ENCODE assay signal across 25 mouse cellular contexts in the genomic region with DNA sequence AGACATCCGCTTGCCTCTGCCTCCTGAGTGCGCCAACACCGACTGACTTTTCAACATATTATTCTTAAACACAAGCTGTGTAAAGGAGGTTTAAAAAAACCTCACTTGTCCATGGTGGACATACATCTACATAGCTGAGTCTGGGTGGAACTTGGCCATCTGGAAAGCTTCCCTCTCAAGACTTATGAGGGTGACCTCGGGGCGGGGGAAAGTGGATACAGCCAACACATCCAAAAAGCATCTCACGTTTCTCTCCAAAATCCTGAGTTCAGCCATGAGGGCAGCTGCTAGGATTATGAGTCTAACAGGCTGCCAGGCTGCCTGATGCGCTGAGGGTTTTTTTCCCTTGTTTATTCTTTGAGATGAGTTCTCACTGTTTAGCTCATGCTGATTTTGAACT. TPM values are rescaled to one million over a fixed set of nuclear protein-coding genes. Genes with fewer than 3 reads are reported as not detected.
A peak's percentile ranks its signal among the peaks of the same experiment; 100 is the strongest.
DNase-seq lines count a peak whose midpoint lies in the region; ATAC-seq and TF ChIP-seq lines count a peak whose summit lies in the region.
"Had no signal": no experiment of that assay in that cellular context is flagged by ENCODE, and none has a peak within 500 bp of the region (broad histone marks: within the 10 kb centered on the region; RNA-seq: fewer than 3 reads in every experiment).

No protein-coding gene starts in this region.

- TF ChIP-seq EP300 in stomach, postnatal 0 days (optimal IDR thresholded peaks at IDR 0.05): no peak

- H3K9me3 ChIP-seq in limb, embryonic 13.5 days: no peaks in the 10 kb centered on the region
- H3K9me3 ChIP-seq in limb, embryonic 10.5 days (replicated peaks): no peaks in the 10 kb centered on the region
- H3K9me3 ChIP-seq in stomach, embryonic 14.5 days (ENCODE audit: control insufficient read depth, low read depth, low read length): no peaks in the 10 kb centered on the region
- no peaks in the 10 kb centered on the region for H3K9me3 ChIP-seq in stomach, postnatal 0 days (ENCODE audit: control insufficient read depth, low read length)
- H3K9me3 ChIP-seq: heart, embryonic 10.5 days; heart, embryonic 15.5 days; intestine, embryonic 15.5 days had no signal

- H3K36me3 ChIP-seq in limb, embryonic 13.5 days: peaks cover 55% of the 10 kb centered on the region
- H3K36me3 ChIP-seq in limb, embryonic 10.5 days: peaks cover 70% of the 10 kb centered on the region
- peaks cover 22% of the 10 kb centered on the region for H3K36me3 ChIP-seq in stomach, embryonic 14.5 days (ENCODE audit: control insufficient read depth, insufficient read depth, low read length)
- H3K36me3 ChIP-seq in stomach, postnatal 0 days (ENCODE audit: control insufficient read depth, insufficient read depth, low read length): 0 out of 2 replicates have a peak, but pooled peaks cover 7% of the 10 kb centered on the region

- H3K4me2 ChIP-seq in limb, embryonic 13.5 days (replicated peaks): no peak overlapping the region
- no peak overlapping the region for H3K4me2 ChIP-seq in stomach, embryonic 14.5 days (replicated peaks; ENCODE audit: low read depth, low read length)
- no peak overlapping the region for H3K4me2 ChIP-seq in stomach, postnatal 0 days (replicated peaks; ENCODE audit: low read depth)
- H3K4me2 ChIP-seq: heart, embryonic 15.5 days; intestine, embryonic 15.5 days; midbrain, embryonic 11.5 days had no signal

- peak; percentile 20; the same call in 1 of the 2 replicates for ATAC-seq in limb, embryonic 13.5 days (ENCODE audit: low FRiP score, low read depth)
- ATAC-seq in stomach, embryonic 14.5 days (ENCODE audit: insufficient number of reproducible peaks, insufficient read depth, low FRiP score, low read depth): no peak
- ATAC-seq in stomach, postnatal 0 days (ENCODE audit: low FRiP score, low TSS enrichment): no peak
- ATAC-seq: activated CD4-positive, CD25-positive, alpha-beta regulatory T cell, adult 4 months; CD4-positive, CD25-positive, alpha-beta regulatory T cell, adult 4 months; forebrain, embryonic 14.5 days; hindbrain, postnatal 0 days; intestine, embryonic 15.5 days; midbrain, embryonic 16.5 days had no signal

- no peak overlapping the region for H3K9ac ChIP-seq in limb, embryonic 13.5 days
- H3K9ac ChIP-seq in stomach, embryonic 14.5 days (replicated peaks; ENCODE audit: low read depth, low read length): no peak overlapping the region
- no peak overlapping the region for H3K9ac ChIP-seq in stomach, postnatal 0 days (ENCODE audit: low read length)
- H3K9ac ChIP-seq: heart, embryonic 15.5 days; intestine, embryonic 15.5 days had no signal

- no peak for TF ChIP-seq CTCF in stomach, postnatal 0 days (IDR thresholded peaks at IDR 0.05; ENCODE audit: low read depth)

- no peak overlapping the region for H3K4me3 ChIP-seq in limb, embryonic 13.5 days
- H3K4me3 ChIP-seq in limb, embryonic 10.5 days: no peak overlapping the region
- no peak overlapping the region for H3K4me3 ChIP-seq in stomach, embryonic 14.5 days (ENCODE audit: low read depth, low read length)
- H3K4me3 ChIP-seq in stomach, postnatal 0 days (ENCODE audit: low read depth, low read length): no peak overlapping the region
- H3K4me3 ChIP-seq: heart, embryonic 10.5 days; heart, embryonic 15.5 days; intestine, embryonic 15.5 days had no signal

- intact Hi-C loops in gastrocnemius, postnatal 36 days (cut with DNase I): loop anchor here (5.0 kb wide), 2 partner anchors 32 to 48 kb away; no protein-coding TSS in a partner anchor

- H3K27me3 ChIP-seq in limb, embryonic 13.5 days: no peaks in the 10 kb centered on the region
- H3K27me3 ChIP-seq in limb, embryonic 10.5 days (ENCODE audit: low read depth, poor library complexity, severe bottlenecking): no peaks in the 10 kb centered on the region
- no peaks in the 10 kb centered on the region for H3K27me3 ChIP-seq in stomach, embryonic 14.5 days (ENCODE audit: control insufficient read depth, insufficient read depth, low read length)
- H3K27me3 ChIP-seq in stomach, postnatal 0 days (ENCODE audit: control insufficient read depth, insufficient read depth, low read length): no peaks in the 10 kb centered on the region
- H3K27me3 ChIP-seq: heart, embryonic 15.5 days; intestine, embryonic 15.5 days had no signal

- 83% methylated on average over 7 of the region's 7 CpGs for WGBS in limb, embryonic 13.5 days
- 89% methylated on average over 7 of the region's 7 CpGs for WGBS in limb, embryonic 10.5 days
- WGBS in stomach, embryonic 14.5 days: 66% methylated on average over 7 of the region's 7 CpGs
- 60% methylated on average over 7 of the region's 7 CpGs for WGBS in stomach, postnatal 0 days

- peak; percentile 15 for DNase-seq in gastrocnemius, postnatal 10 days
- DNase-seq in gastrocnemius, postnatal 36 days: no peak
- no peak for DNase-seq in limb, embryonic 10.5 days (ENCODE audit: low spot score)
- no peak for DNase-seq in stomach, postnatal 0 days (ENCODE audit: low spot score)
- DNase-seq in adrenal gland, postnatal 25 days: no peak
- DNase-seq in right cerebral cortex, postnatal 14 days: no peak
- DNase-seq: adrenal gland, adult 2 months; cerebellum, adult 2 months; cerebellum, postnatal 14 days; heart, adult 11 months; kidney, adult 9 months; kidney, postnatal 36 days; liver; spleen, adult 18-20 months had no signal

- H3K27ac ChIP-seq in limb, embryonic 13.5 days: no peak overlapping the region
- H3K27ac ChIP-seq in limb, embryonic 10.5 days: no peak overlapping the region
- H3K27ac ChIP-seq in stomach, embryonic 14.5 days (ENCODE audit: low read length): peak overlapping the region; percentile 35; the same call in 1 of the 2 replicates
- H3K27ac ChIP-seq in stomach, postnatal 0 days (replicated peaks): no peak overlapping the region
- H3K27ac ChIP-seq: heart, embryonic 10.5 days; heart, embryonic 15.5 days; hindbrain, postnatal 0 days; intestine, embryonic 15.5 days had no signal

- peaks cover 10% of the 10 kb centered on the region; the same call in 1 of the 2 replicates for H3K4me1 ChIP-seq in limb, embryonic 13.5 days
- peaks cover 8% of the 10 kb centered on the region; the same call in 1 of the 2 replicates for H3K4me1 ChIP-seq in limb, embryonic 10.5 days
- peaks cover 4% of the 10 kb centered on the region; the same call in 1 of the 2 replicates for H3K4me1 ChIP-seq in stomach, embryonic 14.5 days (ENCODE audit: control insufficient read depth, insufficient read depth, low read length)
- H3K4me1 ChIP-seq in stomach, postnatal 0 days (replicated peaks; ENCODE audit: control insufficient read depth, insufficient read depth): no peaks in the 10 kb centered on the region

RNA-seq across cellular contexts. Expression of a gene that starts 16.5 kb away (rescaled TPM):
- total RNA-seq in gastrocnemius, postnatal 10 days (2021): 1 to 10 TPM; 4.6 to 6.1 TPM
- total RNA-seq in gastrocnemius, postnatal 36 days (2021): 1 to 10 TPM; 1.4 to 2.2 TPM
- 5.0 and 5.1 TPM in 2 replicates for polyA plus RNA-seq in limb, embryonic 13.5 days (2015; fragmentation: Nextera tagmentation; extraction: Ambion mirVana)
- polyA plus RNA-seq in limb, embryonic 10.5 days (2016; fragmentation: Nextera tagmentation; extraction: Ambion mirVana): 14.5 and 19.1 TPM in 2 replicates
- 5.2 and 5.3 TPM in 2 replicates for polyA plus RNA-seq in stomach, embryonic 14.5 days (2014; fragmentation: Nextera tagmentation; extraction: Ambion mirVana)
- polyA plus RNA-seq in stomach, postnatal 0 days (2015; fragmentation: Nextera tagmentation; extraction: Ambion mirVana): 3.7 and 5.0 TPM in 2 replicates
- 6.8 and 11.5 TPM in 2 replicates for total RNA-seq in adrenal gland, postnatal 25 days (2021)

RNA-seq across cellular contexts. Expression of a gene that starts 38.1 kb away (rescaled TPM):
- 10 to 100 TPM; 34.0 to 47.6 TPM for total RNA-seq in gastrocnemius, postnatal 10 days (2021)
- 10 to 100 TPM; 40.7 to 44.6 TPM for total RNA-seq in gastrocnemius, postnatal 36 days (2021)
- 26.1 and 29.2 TPM in 2 replicates for polyA plus RNA-seq in limb, embryonic 13.5 days (2015; fragmentation: Nextera tagmentation; extraction: Ambion mirVana)
- polyA plus RNA-seq in limb, embryonic 10.5 days (2016; fragmentation: Nextera tagmentation; extraction: Ambion mirVana): 36.3 and 36.8 TPM in 2 replicates
- polyA plus RNA-seq in stomach, embryonic 14.5 days (2014; fragmentation: Nextera tagmentation; extraction: Ambion mirVana): 20.5 and 23.4 TPM in 2 replicates
- polyA plus RNA-seq in stomach, postnatal 0 days (2015; fragmentation: Nextera tagmentation; extraction: Ambion mirVana): 11.5 and 13.0 TPM in 2 replicates
- 83.5 and 93.6 TPM in 2 replicates for total RNA-seq in adrenal gland, postnatal 25 days (2021)

RNA-seq across cellular contexts. Expression of a gene that starts 51.2 kb away (rescaled TPM):
- total RNA-seq in gastrocnemius, postnatal 10 days (2021): 10 to 100 TPM; 11.0 to 11.7 TPM
- total RNA-seq in gastrocnemius, postnatal 36 days (2021): 10 to 100 TPM; 12.2 to 15.1 TPM
- polyA plus RNA-seq in limb, embryonic 13.5 days (2015; fragmentation: Nextera tagmentation; extraction: Ambion mirVana): 19.0 and 19.9 TPM in 2 replicates
- 5.4 and 7.4 TPM in 2 replicates for polyA plus RNA-seq in limb, embryonic 10.5 days (2016; fragmentation: Nextera tagmentation; extraction: Ambion mirVana)
- polyA plus RNA-seq in stomach, embryonic 14.5 days (2014; fragmentation: Nextera tagmentation; extraction: Ambion mirVana): 19.0 and 19.5 TPM in 2 replicates
- polyA plus RNA-seq in stomach, postnatal 0 days (2015; fragmentation: Nextera tagmentation; extraction: Ambion mirVana): 28.0 and 29.1 TPM in 2 replicates
- 15.6 and 26.0 TPM in 2 replicates for total RNA-seq in adrenal gland, postnatal 25 days (2021)
